Mouse (Mus musculus): ENCODE results near the gene Exd1. TPM values are rescaled to one million over a fixed set of nuclear protein-coding genes. Genes with fewer than 3 reads are reported as not detected.

Exd1 gene
- polyA plus RNA-seq, 1 experiment: 0.12 TPM

DNA sequence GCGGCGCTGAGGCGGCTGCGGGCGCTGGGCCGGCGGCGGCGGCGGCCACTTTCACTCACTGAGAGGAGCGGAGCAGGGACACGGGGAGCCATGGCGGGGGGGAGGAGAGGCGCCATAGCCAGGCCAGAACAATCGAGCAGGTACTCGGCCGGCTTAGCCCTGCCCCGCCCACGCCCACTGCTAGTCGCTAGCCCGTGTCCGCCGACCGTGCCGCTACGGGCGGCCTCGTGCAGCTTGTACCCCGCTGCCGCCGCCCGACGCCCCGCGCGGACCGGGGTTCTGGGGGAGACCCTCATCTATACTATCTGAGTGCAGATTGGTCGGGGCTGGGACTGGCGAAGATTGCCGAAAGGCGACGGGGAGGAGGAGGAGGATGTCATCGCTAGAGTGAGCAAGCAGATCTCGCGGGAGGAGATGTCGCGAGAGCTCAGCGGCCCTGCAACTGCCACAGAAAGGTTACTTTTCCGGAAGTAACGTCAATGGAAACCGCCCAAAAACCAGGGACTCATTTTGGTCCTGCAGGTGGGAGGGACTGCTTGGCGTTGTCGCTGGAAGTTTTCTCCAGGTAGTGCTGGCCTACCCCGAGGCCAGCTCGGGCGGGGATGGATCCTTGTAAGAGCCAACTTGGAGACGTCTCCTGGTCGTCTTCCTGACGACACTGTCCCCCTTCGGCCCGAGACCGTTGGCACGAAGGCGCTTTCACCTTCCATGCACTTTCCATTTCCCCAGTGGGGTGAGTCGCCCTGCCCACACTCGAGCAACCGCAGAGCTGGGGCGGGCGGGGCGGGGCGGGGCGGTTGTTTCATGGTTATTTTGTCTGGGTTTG lies 69.6 kb downstream of the Exd1 start, which contains the start of gene Ino80:
Gene Ino80, minus strand, starts transcription at position 117 of the 826 bp plus-strand sequence.
- under 1% methylated on average over 70 of the region's 72 CpGs for WGBS
- DNase-seq (ENCODE audit: low read depth, low spot score): peak; percentile 100

DNA sequence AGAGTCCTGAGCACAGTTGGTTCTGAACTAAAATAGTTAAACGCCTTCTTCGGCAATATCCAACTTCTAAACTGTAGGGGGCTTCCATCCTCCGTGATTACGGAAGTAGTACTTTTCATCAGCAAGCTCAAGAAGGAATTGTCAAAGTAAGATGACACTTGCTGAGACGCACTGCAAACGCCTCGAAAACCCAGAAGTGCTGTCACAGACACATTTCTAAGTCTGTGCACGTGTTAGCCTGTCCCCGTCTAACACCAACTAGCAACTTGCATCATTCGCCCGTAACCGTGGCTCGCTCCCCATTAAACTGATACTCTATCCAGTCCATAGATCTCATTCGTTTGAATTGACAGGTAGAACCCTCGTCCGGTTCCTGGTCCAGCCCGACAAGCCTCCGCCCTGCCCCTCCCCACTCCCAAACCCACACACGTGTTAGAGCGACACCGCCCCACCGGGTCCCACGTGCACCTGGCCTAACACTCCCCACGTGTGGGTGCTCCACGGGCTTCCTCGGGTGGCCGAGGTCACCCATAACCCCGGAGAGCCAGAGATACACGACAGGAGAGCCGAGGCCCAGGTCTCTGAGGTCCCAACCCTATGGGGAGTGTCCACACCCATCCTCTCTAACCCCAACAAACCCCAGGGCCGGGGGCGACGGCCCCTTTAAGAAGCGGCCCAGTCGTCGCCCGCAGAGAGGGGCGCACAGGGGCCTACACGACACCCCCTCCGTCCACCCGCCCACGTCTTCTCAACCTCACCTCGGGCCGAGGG lies 70.6 kb downstream of the Exd1 start:
- under 1% methylated on average over 38 of the region's 44 CpGs for WGBS
- DNase-seq (ENCODE audit: low read depth, low spot score): peak; percentile 59

DNA sequence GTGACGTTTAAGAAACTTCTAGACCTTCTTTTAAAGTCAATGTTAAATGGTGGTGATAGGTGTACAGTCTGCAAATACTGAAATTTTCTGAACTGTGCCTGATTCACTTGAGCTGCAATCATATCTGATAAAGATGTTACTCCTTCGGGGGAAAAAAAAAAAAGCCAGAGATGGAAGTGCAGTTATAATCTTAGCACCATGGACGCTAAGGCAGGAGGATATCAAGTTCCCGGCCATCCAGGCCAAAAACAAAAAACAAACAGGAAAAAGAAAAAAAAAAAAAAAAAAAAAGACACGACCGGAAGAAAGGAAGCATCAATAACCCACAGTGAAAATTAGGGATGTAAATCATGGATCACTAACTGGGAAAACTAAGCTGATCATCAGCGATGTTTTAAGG lies 71.3 kb downstream of the Exd1 start:
- WGBS: 10% methylated on average over 7 of the region's 7 CpGs
- DNase-seq (ENCODE audit: low read depth, low spot score): no peak

Other genes starting within 250 kb of the Exd1 start
- 15.6 and 17.0 TPM in 2 replicates for gene Dll4, start 221.8 kb downstream of the Exd1 start, polyA plus RNA-seq (2012; rRNA removed)
- 5.3 and 6.8 TPM in 2 replicates for gene Chac1, start 196.4 kb downstream of the Exd1 start, polyA plus RNA-seq (2012; rRNA removed)
- 6.9 and 8.4 TPM in 2 replicates for gene Ino80, start 69.9 kb downstream of the Exd1 start, polyA plus RNA-seq (2012; rRNA removed)
- 142 and 154 TPM in 2 replicates for gene Chp1, start 70 bp upstream of the Exd1 start, polyA plus RNA-seq (2012; rRNA removed)
- 3.6 and 4.2 TPM in 2 replicates for gene Nusap1, start 70.7 kb upstream of the Exd1 start, polyA plus RNA-seq (2012; rRNA removed)
- 5.0 and 7.2 TPM in 2 replicates for gene Oip5, start 70.8 kb upstream of the Exd1 start, polyA plus RNA-seq (2012; rRNA removed)
- 4.8 and 5.2 TPM in 2 replicates for gene Ndufaf1, start 115.2 kb upstream of the Exd1 start, polyA plus RNA-seq (2012; rRNA removed)
- gene Rtf1, start 127.4 kb upstream of the Exd1 start, polyA plus RNA-seq (2012; rRNA removed): 6.3 and 6.5 TPM in 2 replicates
- 32.1 and 41.0 TPM in 2 replicates for gene Itpka, start 194.7 kb upstream of the Exd1 start, polyA plus RNA-seq (2012; rRNA removed)
- gene Ltk, start 212.8 kb upstream of the Exd1 start, polyA plus RNA-seq (2012; rRNA removed): 2.1 and 3.0 TPM in 2 replicates
- 12.1 and 15.2 TPM in 2 replicates for gene Rpap1, start 239.9 kb upstream of the Exd1 start, polyA plus RNA-seq (2012; rRNA removed)